Mouse (Mus musculus) E14TG2a.4 (cell line): Measurements from ENCODE around the gene Gtdc1.

Experiments used
- CTCF ChIP-seq: conservative IDR thresholded peaks from 2 replicates; pipeline ENCODE4 v1.5.1; 2014; ENCODE audit warnings: low read length
- NANOG ChIP-seq: IDR thresholded peaks from 2 replicates; pipeline ENCODE4 v1.6.1; 2014; ENCODE audit warnings: borderline replicate concordance, low read length, mixed read lengths
- POU5F1 ChIP-seq: IDR thresholded peaks from 2 replicates; pipeline ENCODE4 v1.6.1; 2014; ENCODE audit warnings: low read length, borderline replicate concordance

GRCm38 (mm10) chr2:44926683-44927481 lies 575 bp downstream of the Gtdc1 start:
- TF ChIP-seq CTCF = no peak
- TF ChIP-seq POU5F1 = no peak
- no peak for TF ChIP-seq NANOG
